Mouse (Mus musculus): ENCODE results near the gene Pacs1. TPM values are rescaled to one million over a fixed set of nuclear protein-coding genes. Genes with fewer than 3 reads are reported as not detected.

Pacs1 gene
- total RNA-seq (2022) = 10 to 100 TPM; 18.6 to 21.9 (median 20.8) TPM

DNA sequence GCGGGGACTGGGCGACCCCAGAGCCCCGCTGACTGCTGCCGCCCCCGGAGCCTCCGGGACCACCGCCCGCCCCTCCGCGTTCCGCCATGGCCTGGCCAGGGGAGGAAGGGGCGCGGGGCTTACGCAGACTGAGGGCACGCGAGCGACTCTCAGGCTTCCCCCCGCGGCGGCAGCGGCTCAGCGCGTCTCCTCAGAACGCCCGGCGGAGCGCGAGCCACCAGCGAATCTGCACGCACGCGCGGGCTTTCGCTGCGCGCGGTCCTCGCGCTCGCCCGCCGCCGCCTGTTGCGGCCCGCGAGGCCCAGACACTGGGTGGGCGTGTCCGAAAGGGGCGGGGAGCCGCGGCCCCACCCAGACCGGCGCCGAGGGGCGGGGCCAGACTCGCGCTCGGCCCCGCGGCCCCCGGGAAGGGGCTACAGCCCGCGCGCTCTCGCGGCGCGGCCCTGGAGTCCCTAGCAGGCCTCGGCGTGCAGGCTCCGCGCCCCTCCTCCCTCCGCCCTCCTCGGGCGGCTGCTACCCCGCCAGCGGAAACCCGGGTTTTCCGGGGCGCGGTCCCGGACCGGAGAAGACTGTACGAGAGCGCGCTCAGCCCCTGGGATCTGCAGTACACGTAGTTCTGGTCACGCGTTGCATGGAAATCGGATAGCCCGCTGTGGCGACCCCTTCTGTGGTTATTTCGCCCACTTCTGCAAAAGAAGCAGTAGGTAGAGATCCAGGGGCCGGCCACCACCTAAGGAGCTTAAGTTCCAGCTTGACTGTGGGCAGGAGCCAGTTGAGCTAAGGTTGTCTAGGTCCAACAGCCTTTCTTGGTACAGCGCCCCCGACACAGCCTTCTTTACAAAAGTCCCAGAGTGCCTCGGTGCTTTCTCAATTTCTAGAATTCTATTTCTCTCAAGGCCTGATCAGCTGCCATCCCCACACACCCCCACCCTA is at the start of gene Pacs1:
TSS of gene Pacs1 (minus strand) at position 319 of the 933 bp plus-strand sequence.
- DNase-seq (ENCODE audit: low spot score) = peak; percentile 88

GRCm38 (mm10) chr19:5313189-5313588 is 40.3 kb upstream of the Pacs1 start:
- no peak for DNase-seq (ENCODE audit: low spot score)

GRCm38 (mm10) chr19:5309025-5309424 is 36.1 kb upstream of the Pacs1 start:
- no peak for DNase-seq (ENCODE audit: low spot score)

DNA sequence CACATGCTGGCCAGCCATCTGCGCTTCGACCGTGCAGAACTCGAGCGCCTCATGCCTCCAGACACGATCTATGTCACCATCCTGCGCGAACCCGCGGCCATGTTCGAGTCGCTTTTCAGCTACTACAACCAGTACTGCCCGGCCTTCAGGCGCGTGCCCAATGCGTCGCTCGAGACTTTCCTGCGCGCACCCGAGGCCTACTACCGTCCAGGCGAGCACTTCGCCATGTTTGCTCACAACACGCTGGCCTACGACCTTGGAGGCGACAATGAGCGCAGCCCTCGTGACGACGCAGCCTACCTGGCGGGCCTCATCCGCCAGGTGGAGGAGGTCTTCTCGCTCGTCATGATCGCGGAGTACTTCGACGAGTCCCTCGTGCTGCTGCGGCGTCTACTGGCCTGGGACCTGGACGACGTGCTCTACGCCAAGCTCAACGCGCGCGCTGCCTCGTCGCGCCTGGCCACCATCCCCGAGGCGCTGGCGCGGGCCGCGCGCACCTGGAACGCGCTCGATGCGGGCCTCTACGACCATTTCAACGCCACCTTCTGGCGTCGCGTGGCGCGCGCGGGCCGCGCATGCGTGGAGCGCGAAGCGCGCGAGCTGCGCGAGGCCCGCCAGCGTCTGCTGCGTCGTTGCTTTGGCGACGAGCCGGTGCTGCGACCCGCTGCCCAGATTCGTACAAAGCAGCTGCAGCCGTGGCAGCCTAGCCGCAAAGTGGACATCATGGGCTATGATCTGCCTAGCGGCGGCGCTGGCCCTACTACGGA is 34.2 kb upstream of the Pacs1 start:
- DNase-seq (ENCODE audit: low spot score) = no peak

DNA sequence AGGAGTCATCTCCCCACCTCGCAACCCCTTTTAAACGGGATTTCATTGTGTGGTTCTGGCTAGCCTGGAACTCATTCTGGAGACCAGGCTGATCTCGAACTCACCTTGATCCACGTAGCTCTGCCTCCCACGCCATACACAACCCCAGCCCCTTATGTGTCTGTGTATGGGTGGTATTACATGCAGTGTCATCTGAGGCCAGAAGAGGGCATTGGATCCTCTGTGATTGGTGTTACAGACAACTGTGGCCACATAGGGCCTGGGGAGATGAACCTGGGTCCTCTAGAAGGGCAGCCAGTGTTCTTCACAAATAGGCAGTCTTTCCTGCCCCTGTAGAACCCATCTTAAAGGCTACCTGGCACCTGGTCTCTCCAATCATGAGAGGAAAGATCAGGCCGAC is 33.4 kb upstream of the Pacs1 start:
- no peak for DNase-seq (ENCODE audit: low spot score)

DNA sequence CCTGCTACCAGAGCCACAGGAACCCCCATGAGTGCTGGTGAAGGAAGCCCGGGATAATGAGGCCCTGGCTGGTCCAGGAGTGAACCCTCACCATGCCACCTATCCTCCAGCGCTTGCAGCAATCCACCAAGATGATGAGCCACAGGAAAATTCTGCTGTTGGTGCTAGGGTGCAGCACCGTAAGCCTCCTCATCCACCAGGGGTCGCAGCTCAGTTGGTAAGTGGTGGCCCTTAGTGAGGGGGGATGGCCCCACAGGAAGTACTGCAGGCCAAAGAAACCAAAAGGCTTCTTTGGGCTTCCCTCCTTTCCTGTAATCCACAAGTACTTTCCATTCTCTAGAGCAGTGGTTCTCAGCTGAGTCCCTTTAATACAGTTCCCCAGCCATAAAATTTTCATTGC is 29.5 kb upstream of the Pacs1 start:
- DNase-seq (ENCODE audit: low spot score) = peak; percentile 48

- no peak for DNase-seq (ENCODE audit: low spot score)
Observed at GRCm38 (mm10) chr19:5300588-5300987, 27.7 kb upstream of the Pacs1 start.

DNA sequence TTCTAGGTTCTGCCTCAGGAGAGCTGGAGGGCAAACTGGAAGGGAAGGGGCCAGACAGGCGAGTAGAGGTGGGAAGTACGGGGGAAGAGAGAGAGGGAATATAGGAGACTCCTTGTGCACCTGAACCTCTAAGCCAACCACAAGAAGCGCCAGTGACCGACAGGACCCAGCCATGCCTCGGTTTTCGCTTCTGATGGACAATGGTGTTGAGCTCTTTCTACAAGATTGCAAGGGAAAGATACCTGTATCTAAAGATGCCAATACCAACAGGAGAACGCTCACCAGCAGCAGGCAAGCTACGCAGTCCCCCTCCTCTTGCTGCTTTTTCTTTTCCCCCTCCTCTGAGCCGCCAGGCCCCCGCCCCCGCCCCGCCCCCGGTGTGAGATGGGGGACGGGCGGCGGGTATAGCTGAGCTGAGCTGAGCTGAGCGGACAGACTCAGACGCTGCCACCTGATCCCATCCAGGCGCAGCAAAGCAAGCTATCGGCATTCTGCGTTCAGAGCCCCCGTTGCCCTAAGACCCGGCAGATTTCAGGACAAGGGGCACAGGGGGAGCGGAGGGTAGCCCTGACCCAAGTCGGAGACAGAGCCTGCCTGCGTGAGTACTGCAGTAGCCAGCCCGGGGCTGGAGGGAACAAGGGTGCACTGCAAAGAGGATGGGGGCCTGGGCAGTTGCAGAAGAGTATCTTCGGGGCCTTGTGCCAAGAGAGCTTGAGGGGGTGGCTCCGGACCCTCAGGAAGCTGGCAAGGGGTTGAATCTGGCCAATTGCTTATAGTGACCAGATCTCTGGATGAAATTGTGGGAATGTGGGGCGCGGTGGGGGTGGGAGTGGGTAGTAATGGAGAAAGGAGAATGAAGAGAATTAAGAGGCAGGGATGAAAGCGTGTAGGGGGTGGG is 25.2 kb upstream of the Pacs1 start, which contains the start of gene Gal3st3:
TSS of gene Gal3st3 (plus strand) at position 429 of the 898 bp plus-strand sequence.
- DNase-seq (ENCODE audit: low spot score) = no peak

- no peak for DNase-seq (ENCODE audit: low spot score)
Observed at GRCm38 (mm10) chr19:5296630-5297029, 23.7 kb upstream of the Pacs1 start.

GRCm38 (mm10) chr19:5295736-5296075 is 22.8 kb upstream of the Pacs1 start:
- no peak for DNase-seq (ENCODE audit: low spot score)

- DNase-seq (ENCODE audit: low spot score) = peak; percentile 99
Observed at GRCm38 (mm10) chr19:5294972-5295735, 22.2 kb upstream of the Pacs1 start, which contains the start of gene Sf3b2. Gene Sf3b2, minus strand, starts transcription at chr19:5295455.

DNA sequence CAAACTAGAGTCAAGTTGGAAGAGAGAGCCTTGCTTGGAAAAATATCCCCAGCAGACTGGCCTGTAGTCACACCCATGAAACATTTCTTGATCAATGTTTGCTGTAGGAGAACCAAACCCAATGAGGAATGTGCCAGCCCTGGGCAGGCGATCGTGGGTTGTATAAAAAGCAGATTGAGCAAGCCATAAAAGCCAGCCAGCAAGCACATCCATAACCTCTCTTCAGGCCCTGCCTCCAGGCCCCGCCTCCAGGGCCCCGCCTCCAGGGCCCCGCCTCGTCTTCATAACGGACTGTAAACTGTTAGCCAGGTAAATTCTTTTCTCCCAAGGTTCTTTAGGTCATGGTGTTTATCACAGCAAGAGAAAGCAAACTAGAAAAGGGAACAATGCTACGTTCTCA is 5.5 kb upstream of the Pacs1 start:
- DNase-seq (ENCODE audit: low spot score) = no peak

DNA sequence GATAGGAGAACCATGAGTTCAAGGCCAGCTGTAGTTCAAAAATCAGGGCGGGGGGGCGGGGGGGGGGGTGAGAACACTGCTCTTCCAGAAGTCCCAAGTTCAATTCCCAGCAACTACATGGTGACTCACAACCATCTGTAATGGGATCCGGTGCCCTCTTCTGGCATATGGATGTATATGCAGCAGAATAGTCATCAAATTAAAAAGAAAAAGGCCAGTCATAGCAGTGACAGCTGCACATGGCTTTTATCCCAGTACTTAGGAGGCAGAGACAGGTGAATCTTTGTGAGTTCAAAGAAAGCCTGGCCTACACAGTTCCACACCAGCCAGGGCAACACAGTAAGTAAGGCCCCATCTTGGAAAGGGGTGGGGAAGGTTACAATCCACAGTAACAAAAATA is 4.2 kb upstream of the Pacs1 start:
- no peak for DNase-seq (ENCODE audit: low spot score)

DNA sequence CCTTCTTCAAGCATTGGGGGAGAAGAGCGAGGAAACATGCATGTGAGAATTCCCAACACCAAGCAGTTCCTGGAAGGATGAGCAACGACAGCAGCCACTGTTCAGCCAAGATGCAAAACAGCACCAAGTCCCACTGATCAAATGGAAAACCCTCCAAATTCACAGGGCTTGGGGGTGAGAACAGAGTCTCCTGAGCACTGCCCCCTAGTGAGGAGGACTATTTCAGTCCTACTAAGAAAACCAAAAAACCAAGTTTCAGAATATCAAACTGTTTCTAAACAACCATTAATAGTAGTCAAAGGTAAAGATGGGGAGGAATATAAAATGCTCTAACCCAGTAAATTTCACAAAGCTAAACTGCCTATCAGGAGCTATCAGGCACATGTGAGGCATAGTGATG is 3.6 kb upstream of the Pacs1 start:
- no peak for DNase-seq (ENCODE audit: low spot score)

DNA sequence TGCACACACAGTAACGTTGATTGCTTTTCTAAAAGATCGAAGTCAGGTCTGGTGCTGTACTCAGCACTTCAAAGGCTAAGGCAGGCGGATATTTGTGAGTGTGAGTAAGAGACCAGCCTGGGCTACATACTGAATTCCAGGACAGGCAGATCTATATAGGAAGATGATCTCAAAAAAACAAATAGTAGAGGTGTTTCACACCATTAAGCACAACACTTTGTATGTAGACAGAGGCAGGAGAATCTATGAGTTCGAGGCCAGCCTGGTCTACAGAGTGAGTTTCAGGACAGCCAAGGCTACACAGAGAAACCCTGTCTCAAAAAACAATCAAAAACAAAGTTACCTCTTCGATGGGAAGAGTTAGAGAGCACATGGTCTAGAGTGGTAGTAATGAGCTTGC is 2.8 kb upstream of the Pacs1 start:
- DNase-seq (ENCODE audit: low spot score) = no peak

- no peak for DNase-seq (ENCODE audit: low spot score)
Observed at GRCm38 (mm10) chr19:5274641-5275040, 1.7 kb upstream of the Pacs1 start.

DNA sequence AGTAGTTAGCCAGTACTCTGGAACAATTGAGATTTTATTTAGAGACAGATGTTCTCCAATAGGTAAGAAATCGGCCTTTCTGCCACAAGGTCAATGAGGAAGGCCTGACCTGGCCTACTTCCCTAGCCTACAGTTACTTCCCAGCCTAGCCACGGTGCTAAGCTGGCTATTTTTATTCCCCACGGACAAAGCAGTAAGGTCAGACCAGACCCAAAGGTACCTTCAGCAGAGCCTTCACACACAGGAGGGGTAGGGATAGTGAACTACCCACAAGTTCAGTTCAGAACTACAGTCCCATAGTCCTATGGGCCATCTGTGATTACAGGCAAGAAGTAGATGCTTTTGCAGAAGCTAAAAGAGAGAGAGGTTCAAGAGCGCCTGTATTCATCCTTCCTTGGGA is 997 bp upstream of the Pacs1 start:
- peak; percentile 43 for DNase-seq (ENCODE audit: low spot score)

DNA sequence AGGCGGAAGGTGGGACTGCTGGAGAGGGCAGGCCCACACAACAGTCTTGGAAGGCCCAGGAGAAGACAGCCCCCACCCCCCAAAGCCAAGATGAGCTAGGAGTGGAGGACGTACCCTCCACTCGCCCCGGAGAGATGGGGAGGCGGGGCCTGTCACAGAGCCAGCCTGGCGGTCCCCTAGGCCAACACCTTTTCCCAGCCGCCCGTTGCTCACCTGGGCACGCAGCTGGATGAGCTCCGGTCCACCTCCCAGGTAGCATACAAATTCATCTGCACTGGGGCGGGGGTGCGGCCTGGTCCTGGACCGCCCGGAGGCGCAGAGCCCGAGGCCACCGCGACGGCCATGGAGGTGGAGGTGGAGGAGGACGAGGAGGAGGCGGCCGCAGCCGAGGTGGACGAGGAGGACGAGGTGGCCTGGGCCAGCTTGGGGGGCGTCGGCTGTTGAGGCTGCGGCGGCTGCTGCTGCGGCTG is 558 bp downstream of the Pacs1 start:
- DNase-seq (ENCODE audit: low spot score) = no peak

DNA sequence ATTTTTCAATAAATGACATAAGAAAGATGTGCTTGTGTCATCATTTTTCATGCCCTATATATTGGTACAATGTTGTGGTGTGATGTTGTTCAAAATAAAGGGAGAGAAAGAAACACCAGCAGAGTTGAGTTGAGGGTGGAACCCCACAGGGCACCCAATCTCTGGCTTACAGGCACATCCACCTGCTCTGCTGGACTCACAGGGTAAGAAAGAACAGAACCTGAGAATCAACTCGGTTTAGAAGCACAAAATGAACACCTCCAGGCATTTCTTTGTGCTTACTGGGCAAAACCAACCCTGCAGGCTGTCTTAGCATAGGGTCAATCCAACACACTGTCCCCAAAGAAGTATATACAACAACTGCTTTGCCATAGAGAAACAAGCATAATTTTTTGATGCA is 1.5 kb downstream of the Pacs1 start:
- DNase-seq (ENCODE audit: low spot score) = no peak

DNA sequence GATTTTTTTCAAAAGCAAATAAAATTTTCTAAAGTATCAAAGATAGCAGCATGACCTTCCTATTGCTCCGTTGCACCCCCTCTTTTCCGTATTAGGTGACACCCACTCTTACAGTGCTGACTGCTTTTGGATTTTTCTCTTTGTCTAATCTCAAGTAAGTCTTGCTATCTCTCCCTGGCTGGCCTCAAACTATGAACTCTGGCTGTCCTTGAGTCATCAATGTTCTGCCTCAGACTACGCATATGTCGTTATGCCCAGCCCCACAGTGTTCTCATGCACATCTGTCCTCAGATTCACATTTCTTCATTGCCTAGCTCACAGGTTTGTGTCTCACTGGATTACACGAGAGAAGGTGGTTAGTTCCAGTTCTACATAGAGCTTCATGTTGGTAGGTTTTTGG is 3.5 kb downstream of the Pacs1 start:
- DNase-seq (ENCODE audit: low spot score) = no peak

DNA sequence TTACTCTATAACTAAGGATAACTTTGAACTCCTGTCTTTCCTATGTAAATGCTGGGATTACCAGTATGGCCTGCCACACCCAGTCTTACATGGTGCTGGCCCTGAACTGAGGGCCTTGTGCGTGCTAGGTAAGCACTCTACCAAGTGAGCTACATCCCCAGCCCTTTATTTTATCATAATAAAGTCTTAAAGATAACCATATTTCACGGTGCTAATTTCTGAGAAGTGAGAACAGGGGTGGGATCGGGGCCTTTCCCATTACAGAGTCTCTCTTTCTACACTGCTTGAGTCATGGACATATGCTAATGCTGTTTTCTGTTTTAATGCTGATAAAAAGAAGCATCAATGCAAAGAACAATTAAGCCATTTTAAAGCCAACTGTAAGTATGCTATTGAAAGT is 4.0 kb downstream of the Pacs1 start:
- DNase-seq (ENCODE audit: low spot score) = no peak

Measured in heart, adult 8-10 months (tissue).